Mouse (Mus musculus) forebrain, embryonic 16.5 days (tissue): ENCODE results near the gene Sipa1. TPM values are rescaled to one million over a fixed set of nuclear protein-coding genes. Genes with fewer than 3 reads are reported as not detected.
A peak's percentile ranks its signal among the peaks of the same experiment; 100 is the strongest.
"Not testable (repeated sequence)": the region's sequence is repeated elsewhere in the genome, so short reads cannot be mapped to it uniquely, and the experiment has no call there.

ENCODE experiments used
- ATAC-seq: fragments of 200-750 bp; cut with Nextera tagmentation; 2 replicates; pipeline ENCODE4 v1.8.0; 2017; ENCODE audit warnings: mild to moderate bottlenecking, moderate library complexity
- H3K27ac ChIP-seq: fragments of 300-500 bp; sonication (generic); 2 replicates; pipeline ENCODE4 v1.5.1; 2014; ENCODE audit warnings: low read length, control low read depth
- H3K27me3 ChIP-seq: fragments of 300-500 bp; sonication (generic); replicated peaks from 2 replicates; pipeline ENCODE4 v1.6.1; 2014; ENCODE audit warnings: low read length; ENCODE audit not compliant: control insufficient read depth, insufficient read depth
- H3K36me3 ChIP-seq: fragments of 300-500 bp; sonication (generic); 2 replicates; pipeline ENCODE4 v1.6.1; 2014; ENCODE audit not compliant: control insufficient read depth, insufficient read depth
- H3K4me1 ChIP-seq: fragments of 300-500 bp; sonication (generic); replicated peaks from 2 replicates; pipeline ENCODE4 v1.6.1; 2014; ENCODE audit warnings: low read length; ENCODE audit not compliant: control insufficient read depth, insufficient read depth
- H3K4me2 ChIP-seq: fragments of 300-500 bp; sonication (generic); 2 replicates; pipeline ENCODE4 v1.6.1; 2014; ENCODE audit warnings: mild to moderate bottlenecking, low read length, control low read depth
- H3K4me3 ChIP-seq: fragments of 300-500 bp; sonication (generic); replicated peaks from 2 replicates; pipeline ENCODE4 v1.5.1; 2014; ENCODE audit warnings: mild to moderate bottlenecking, low read length, control low read depth
- H3K9ac ChIP-seq: fragments of 300-500 bp; sonication (generic); replicated peaks from 2 replicates; pipeline ENCODE4 v1.6.1; 2014; ENCODE audit warnings: low read depth, low read length, control low read depth
- H3K9me3 ChIP-seq: fragments of 300-500 bp; sonication (generic); 2 replicates; pipeline ENCODE4 v1.6.1; 2016; ENCODE audit warnings: low read length; ENCODE audit not compliant: control insufficient read depth
- WGBS: fragments of 180-500 bp; shearing (Covaris S2); extraction: QIAGEN DNeasy Blood & Tissue Kit; methylation state at CpG from one replicate; pipeline ENCODE4 v1.1.7; 2014; 5-methylcytosine and 5-hydroxymethylcytosine counted together
- polyA plus RNA-seq: library from polyadenylated mRNA; unstranded; fragments of >200 nt; fragmentation: Nextera tagmentation; extraction: Ambion mirVana; gene quantifications from 2 replicates; pipeline ENCODE4 v1.2.1, GENCODE M21; 2015

Gene Sipa1
- polyA plus RNA-seq, 1 experiment from 2014 or later = 15.1 TPM

- ATAC-seq = peak; percentile 97
- peak within 1 kb of the TSS; percentile 99 for H3K4me2 ChIP-seq
- H3K27ac ChIP-seq = peak within 1 kb of the TSS; percentile 91
- H3K9ac ChIP-seq = peak within 1 kb of the TSS; percentile 78
- H3K9me3 ChIP-seq = no peaks in the 10 kb centered on the region
- under 1% methylated on average over 68 of the region's 69 CpGs for WGBS
- no peaks in the 10 kb centered on the region for H3K27me3 ChIP-seq
- H3K4me1 ChIP-seq = peaks cover 49% of the 10 kb centered on the region
- H3K4me3 ChIP-seq = peak within 1 kb of the TSS; percentile 85
- peaks cover 12% of the 10 kb centered on the region for H3K36me3 ChIP-seq
Observed at GRCm38 (mm10) chr19:5688200-5689087, 24.9 kb upstream of the Sipa1 start, which contains the start of the genes Map3k11 and Pcnx3. TSS of gene Map3k11 (plus strand) at chr19:5688742. TSS of gene Pcnx3 (minus strand) at chr19:5688908.

GRCm38 (mm10) chr19:5687738-5688137 lies 24.2 kb upstream of the Sipa1 start:
- Histone ChIP-seq H3K9ac (peak overlapping the region; percentile 78), H3K27ac (peak overlapping the region; percentile 91; the same call in 1 of the 2 replicates), H3K4me2 (peak overlapping the region; percentile 99), H3K27me3 (no peaks in the 10 kb centered on the region), H3K4me1 (peaks cover 45% of the 10 kb centered on the region), H3K9me3 (no peaks in the 10 kb centered on the region), H3K36me3 (peaks cover 17% of the 10 kb centered on the region), H3K4me3 (peak overlapping the region; percentile 85)
- 21% methylated on average over 9 of the region's 9 CpGs for WGBS
- ATAC-seq = no peak

- H3K4me3 ChIP-seq, H3K9me3 ChIP-seq, H3K27me3 ChIP-seq, H3K4me2 ChIP-seq, ATAC-seq, H3K27ac ChIP-seq, H3K9ac ChIP-seq: not testable (repeated sequence)
- Histone ChIP-seq H3K4me1 (peaks cover 37% of the 10 kb centered on the region), H3K36me3 (peaks cover 24% of the 10 kb centered on the region)
- WGBS = 92% methylated on average over 12 of the region's 12 CpGs
Observed at GRCm38 (mm10) chr19:5686954-5687353, 23.4 kb upstream of the Sipa1 start.

- H3K4me2 ChIP-seq = no peak overlapping the region
- ATAC-seq = no peak
- H3K27me3 ChIP-seq = no peaks in the 10 kb centered on the region
- H3K4me1 ChIP-seq = peaks cover 32% of the 10 kb centered on the region
- H3K36me3 ChIP-seq = peaks cover 28% of the 10 kb centered on the region
- H3K9me3 ChIP-seq = no peaks in the 10 kb centered on the region
- H3K27ac ChIP-seq = no peak overlapping the region
- 95% methylated on average over 13 of the region's 13 CpGs for WGBS
- no peak overlapping the region for H3K9ac ChIP-seq
- no peak overlapping the region for H3K4me3 ChIP-seq
Observed at GRCm38 (mm10) chr19:5686437-5686836, 22.9 kb upstream of the Sipa1 start.

- H3K9me3 ChIP-seq = no peaks in the 10 kb centered on the region
- ATAC-seq = no peak
- peaks cover 27% of the 10 kb centered on the region for H3K4me1 ChIP-seq
- 97% methylated on average over 11 of the region's 11 CpGs for WGBS
- no peak overlapping the region for H3K27ac ChIP-seq
- no peak overlapping the region for H3K4me2 ChIP-seq
- H3K9ac ChIP-seq = no peak overlapping the region
- H3K36me3 ChIP-seq = peaks cover 33% of the 10 kb centered on the region
- no peaks in the 10 kb centered on the region for H3K27me3 ChIP-seq
- no peak overlapping the region for H3K4me3 ChIP-seq
Observed at GRCm38 (mm10) chr19:5685861-5686260, 22.4 kb upstream of the Sipa1 start.

GRCm38 (mm10) chr19:5685431-5685830 lies 21.9 kb upstream of the Sipa1 start:
- H3K4me1 ChIP-seq = peaks cover 23% of the 10 kb centered on the region
- H3K27ac ChIP-seq = no peak overlapping the region
- H3K9ac ChIP-seq = no peak overlapping the region
- H3K9me3 ChIP-seq = no peaks in the 10 kb centered on the region
- no peak overlapping the region for H3K4me3 ChIP-seq
- H3K36me3 ChIP-seq = peaks cover 36% of the 10 kb centered on the region
- no peak for ATAC-seq
- H3K27me3 ChIP-seq = no peaks in the 10 kb centered on the region
- 93% methylated on average over 19 of the region's 19 CpGs for WGBS
- no peak overlapping the region for H3K4me2 ChIP-seq

- Histone ChIP-seq H3K27me3 (no peaks in the 10 kb centered on the region), H3K4me2 (no peak overlapping the region), H3K36me3 (peaks cover 38% of the 10 kb centered on the region), H3K4me1 (peaks cover 18% of the 10 kb centered on the region), H3K27ac (no peak overlapping the region), H3K9ac (no peak overlapping the region), H3K9me3 (no peaks in the 10 kb centered on the region), H3K4me3 (no peak overlapping the region)
- 89% methylated on average over 13 of the region's 13 CpGs for WGBS
- ATAC-seq = no peak
Observed at GRCm38 (mm10) chr19:5684985-5685384, 21.5 kb upstream of the Sipa1 start.

GRCm38 (mm10) chr19:5684236-5684635 lies 20.7 kb upstream of the Sipa1 start:
- Histone ChIP-seq H3K9ac (no peak overlapping the region), H3K4me2 (no peak overlapping the region), H3K36me3 (peaks cover 40% of the 10 kb centered on the region), H3K4me3 (no peak overlapping the region), H3K27ac (no peak overlapping the region), H3K27me3 (no peaks in the 10 kb centered on the region), H3K4me1 (peaks cover 11% of the 10 kb centered on the region), H3K9me3 (no peaks in the 10 kb centered on the region)
- 91% methylated on average over 12 of the region's 12 CpGs for WGBS
- no peak for ATAC-seq

- Histone ChIP-seq H3K36me3 (peaks cover 51% of the 10 kb centered on the region), H3K9me3 (no peaks in the 10 kb centered on the region), H3K27ac (no peak overlapping the region), H3K9ac (no peak overlapping the region), H3K4me3 (no peak overlapping the region), H3K27me3 (no peaks in the 10 kb centered on the region), H3K4me2 (no peak overlapping the region), H3K4me1 (no peaks in the 10 kb centered on the region)
- no peak for ATAC-seq
- 92% methylated on average over 4 of the region's 4 CpGs for WGBS
Observed at GRCm38 (mm10) chr19:5680432-5680831, 16.9 kb upstream of the Sipa1 start.
